Mouse (Mus musculus) mesoderm, embryonic 11.5 days (tissue): ENCODE results near the gene Adat3.

Experiments
- DNase-seq: peaks from one replicate; pipeline ENCODE4 v3.0.0-alpha.2; 2012; ENCODE audit warnings: low read depth, low spot score

Adat3 gene

DNA sequence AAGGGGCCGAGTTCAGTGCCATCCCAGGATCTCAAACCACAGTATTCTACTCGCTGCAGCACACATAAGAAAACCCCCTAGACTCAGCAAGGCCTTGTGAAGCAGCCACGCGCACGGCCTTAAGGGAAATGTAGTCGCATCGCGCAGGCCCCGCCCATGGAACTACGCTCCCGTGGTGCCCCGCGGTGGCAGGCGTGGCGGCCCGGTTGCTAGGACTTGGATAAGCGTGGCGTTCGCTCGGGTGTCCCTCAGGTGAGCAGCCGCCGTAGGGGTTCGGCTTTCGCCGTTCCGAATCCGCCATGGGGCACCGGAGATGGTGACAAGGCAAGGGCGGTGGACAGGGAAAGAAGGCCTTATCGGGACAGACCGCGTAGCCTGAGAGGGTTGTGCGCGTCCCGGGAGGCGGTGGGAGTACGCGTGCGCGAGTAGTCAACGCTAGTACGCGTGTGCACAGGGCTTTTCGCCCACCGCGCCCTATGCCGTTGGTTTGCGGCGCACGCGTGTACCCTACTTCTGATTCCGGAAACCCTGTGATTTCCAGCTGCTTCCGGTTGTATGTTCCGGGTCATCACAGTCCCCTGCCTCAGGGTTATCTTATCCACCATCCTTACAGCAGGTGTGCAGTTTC lies at the start of gene Adat3, which contains the start of gene Scamp4:
Adat3 (plus strand) TSS at position 183 of the 628 bp plus-strand sequence.
Scamp4 (plus strand) TSS at position 175 of the 628 bp plus-strand sequence.
- DNase-seq = peak; percentile 93

DNA sequence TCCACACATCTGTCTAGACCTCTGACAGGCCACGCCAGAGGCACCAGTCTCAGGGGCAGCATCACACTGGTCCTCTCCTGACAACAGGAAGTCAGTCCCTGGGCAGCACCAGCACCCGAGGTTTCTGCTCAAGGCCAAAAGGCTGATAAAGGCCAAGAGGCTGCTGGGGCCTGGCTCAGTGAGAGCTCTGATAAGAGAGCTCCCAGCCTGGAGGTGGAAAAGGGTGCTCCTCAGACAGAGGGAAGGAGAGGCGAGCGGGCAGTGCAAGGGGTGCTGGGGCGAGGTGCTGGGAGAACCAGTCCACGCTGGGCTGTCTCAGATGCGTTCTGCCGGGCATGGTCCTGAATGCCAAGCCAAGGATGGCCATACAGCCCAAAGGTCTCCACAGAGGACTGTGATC lies 49.1 kb upstream of the Adat3 start:
- DNase-seq = no peak

DNA sequence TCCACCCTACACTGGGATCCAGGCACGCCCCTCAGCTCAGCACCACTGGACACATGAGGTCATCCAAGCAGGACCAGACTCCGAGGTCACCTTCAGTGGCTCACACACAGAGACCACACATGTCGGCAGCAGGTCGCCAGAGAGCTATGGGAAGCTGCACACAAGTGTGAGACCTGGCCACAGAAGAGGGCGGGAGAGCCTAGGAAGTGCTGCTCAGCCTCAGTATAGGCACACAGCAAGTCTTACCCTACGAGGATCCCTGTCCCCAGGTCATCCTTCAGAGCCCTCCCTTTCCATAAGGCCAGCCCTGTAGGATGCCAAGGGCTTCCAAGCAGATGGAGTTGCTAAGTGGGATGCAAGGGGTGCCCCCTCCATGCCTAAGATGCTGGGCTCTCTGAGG lies 48.7 kb upstream of the Adat3 start:
- no peak for DNase-seq

DNA sequence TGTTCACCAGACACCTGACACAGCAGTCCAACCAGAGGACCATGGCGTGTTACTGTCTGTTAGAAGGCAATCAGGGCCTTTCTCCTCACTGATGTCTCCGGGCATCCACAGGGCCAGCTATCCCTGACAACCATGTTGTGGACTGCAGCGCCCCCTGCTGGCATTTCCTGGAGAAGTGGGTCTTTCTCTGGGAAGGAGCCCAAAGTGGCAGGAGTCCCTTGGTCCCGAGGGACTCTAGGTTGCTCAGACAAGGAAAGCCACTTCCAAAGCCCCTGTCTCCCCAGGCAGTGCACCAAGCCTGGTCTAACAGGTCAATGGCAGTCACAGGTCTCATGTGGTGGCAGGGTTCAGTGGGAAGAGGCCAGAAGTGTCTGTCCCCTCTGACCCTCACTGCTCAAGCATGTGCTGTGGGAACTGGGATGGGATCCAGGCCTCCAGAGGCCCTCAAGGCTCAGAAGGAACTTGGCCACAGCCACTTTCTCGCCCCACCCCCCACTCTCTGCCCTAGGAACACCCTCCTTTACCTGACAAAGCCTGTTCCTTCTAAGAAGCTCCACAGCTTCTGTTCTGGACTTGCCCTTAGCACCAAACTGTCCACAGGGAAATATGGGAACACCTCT lies 45.2 kb upstream of the Adat3 start:
- peak; percentile 75 for DNase-seq

DNA sequence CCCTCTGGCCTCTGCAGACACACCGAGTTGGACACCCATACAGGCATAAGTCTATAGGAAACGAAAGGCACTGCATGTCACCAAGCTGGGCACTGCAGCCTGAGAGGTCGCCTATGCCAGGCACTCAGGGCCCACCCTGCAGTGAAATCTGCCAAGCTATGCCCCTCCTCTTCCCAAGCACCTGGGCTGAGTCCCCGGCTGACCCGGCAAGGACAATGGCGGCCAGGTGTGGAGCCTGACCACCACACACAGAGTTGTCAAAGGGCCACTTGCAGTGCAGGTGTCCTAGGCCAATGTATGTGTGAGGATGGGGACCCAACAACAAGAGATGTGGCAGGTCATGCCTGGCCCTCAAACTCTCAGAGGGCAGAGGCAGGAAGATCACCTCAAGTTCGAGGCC lies 43.2 kb upstream of the Adat3 start:
- no peak for DNase-seq

DNA sequence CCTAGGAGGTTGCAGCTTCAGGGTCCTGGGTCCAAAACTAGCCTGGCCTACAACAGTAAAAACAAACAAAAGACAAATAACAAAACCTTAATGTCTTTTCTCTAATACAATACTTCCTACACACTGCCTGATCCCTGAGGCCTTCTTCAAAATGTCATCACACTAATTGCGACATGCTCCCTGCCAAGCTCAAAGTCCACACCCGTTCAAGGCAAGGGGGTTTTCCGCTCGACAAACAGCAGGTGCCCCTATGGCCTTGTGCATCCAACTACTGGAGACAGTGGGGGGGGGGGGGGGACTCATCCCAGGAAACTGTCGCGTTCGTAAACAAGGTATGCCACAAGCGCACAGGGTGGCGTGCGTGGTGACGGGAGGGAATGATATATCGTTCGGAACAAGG lies 42.1 kb upstream of the Adat3 start:
- DNase-seq = no peak

DNA sequence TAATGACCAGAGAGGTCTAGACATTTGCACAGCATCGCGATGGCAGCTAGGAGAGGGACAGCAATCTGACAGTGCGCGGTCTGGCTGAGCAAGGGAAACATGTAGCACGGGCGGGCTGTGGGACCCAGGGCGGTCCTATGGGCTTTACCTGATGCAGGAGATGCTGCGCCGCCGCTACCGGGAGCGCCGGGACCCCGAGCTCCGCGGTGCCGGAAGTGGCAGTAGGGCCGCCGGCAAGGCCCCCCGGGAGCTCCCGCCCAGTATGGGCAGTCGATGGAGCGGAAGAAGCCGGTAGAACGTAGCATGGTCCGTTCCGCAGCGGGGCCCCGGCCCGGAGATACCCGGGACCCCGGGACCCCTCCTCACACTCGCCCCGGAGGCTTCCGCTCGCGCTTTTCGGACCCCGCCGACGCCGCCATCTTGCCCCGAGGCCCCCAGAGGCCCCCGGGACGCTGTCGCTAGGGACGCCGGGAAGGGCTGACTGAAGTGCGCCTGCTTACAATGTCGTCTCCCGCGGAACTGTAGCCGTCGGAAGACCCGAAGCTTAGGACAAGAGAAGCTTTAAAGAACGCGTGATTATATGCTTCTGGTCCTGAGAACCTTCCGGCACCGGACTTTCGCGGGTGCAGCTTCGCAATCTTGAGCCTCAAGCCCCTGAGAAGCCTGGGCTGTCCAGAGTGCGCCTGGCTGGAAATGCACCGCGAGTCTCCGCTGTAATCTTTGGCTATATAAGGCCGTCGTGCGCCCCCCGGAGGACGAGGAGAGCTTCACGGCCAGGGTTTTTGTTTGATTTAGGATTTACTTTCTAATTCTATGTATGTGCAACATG lies 41.4 kb upstream of the Adat3 start, which contains the start of gene Rexo1:
Rexo1 (minus strand) TSS at position 445 of the 829 bp plus-strand sequence.
- DNase-seq = peak; percentile 92

DNA sequence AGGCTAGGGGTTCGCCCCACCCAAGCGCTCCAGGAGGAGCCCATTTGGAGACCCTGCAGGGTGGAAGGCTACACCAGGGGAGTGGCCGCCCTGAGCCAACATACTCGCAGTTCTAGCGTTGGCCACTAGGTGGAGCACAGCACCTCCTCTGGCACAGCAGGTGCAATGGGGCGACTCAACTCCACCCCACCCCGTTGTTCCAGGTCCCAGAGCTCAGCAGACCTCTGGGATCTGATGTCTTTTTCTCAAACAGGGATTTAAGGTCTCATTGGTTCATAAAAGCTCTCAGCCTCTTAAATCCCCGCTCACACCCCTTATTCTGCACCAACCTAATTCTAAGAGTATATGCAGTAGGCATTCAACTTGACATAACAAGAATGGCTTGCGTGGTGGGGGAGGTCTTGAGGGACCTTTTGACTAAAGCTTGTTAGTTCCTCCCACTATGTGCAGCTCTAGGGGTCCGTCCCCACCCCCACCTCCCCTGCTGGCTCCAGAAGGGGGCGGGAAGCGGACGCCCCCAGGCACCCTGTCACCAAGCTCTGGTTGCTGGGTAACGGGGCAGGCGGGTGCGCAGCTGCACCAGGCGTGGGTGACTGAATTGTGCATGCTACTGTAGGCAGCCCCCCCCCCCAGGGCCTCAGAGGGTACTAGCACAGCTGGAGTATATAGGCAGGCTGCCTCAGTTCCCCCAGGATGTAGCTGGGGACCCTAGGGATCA lies 36.1 kb upstream of the Adat3 start:
- DNase-seq = peak; percentile 89

DNA sequence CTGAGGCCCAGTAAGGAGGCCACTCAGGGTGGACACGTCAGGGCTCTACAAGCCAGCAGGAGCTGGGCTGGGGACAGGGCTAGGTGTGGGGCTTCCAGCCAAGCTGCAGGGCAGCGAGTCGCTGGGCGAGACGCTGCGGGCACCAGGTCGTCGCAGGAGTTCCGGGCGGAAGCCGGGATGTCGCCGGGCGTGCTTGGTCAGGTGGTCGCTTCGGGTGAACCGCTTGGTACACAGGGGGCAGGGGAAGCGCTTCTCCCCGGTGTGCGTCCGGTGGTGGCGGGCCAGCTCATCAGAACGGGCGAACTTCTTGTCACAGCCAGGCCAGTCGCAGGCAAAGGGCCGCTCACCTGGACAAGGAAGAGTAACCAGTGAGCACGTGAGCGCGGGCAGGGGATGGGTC lies 33.8 kb upstream of the Adat3 start:
- DNase-seq = no peak

DNA sequence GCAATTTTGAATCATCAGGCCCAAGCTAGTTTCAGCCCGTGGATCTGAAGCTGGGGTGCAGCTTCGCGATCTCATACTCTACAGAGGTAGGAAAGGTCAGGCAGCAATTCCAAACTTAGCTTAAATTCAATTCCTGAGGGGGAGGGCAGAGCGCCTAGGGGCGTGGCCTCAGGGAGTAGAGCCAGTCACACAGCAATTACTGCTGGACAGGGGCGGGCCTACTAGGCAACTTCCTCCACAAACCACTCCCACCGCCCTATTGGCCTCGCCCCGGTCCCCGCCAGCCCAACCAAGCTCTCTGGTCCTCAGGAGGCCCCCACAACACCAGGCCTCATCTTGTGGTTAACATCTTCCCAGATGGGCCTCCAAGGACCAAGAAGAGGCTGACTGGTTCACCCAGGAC lies 33.0 kb upstream of the Adat3 start:
- DNase-seq = peak; percentile 41

DNA sequence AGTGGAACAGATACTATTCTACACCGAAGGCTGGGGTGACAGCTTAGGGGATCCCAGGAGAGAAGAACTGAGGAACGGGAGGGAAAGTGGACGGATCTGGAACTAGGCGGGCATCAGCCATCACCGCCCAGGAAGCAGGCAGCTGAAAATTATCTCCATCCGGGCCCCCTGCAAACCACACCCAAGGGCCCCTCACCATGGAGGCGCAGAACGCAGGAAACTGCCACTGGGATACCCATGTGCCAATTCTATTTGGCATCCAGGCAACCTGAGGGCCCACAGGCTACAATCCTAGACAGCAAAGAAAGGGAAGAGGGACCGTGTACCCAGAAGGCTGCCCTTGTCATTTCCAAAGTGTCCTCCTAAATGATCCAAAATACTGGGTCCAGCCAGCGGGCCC lies 32.3 kb upstream of the Adat3 start:
- no peak for DNase-seq

DNA sequence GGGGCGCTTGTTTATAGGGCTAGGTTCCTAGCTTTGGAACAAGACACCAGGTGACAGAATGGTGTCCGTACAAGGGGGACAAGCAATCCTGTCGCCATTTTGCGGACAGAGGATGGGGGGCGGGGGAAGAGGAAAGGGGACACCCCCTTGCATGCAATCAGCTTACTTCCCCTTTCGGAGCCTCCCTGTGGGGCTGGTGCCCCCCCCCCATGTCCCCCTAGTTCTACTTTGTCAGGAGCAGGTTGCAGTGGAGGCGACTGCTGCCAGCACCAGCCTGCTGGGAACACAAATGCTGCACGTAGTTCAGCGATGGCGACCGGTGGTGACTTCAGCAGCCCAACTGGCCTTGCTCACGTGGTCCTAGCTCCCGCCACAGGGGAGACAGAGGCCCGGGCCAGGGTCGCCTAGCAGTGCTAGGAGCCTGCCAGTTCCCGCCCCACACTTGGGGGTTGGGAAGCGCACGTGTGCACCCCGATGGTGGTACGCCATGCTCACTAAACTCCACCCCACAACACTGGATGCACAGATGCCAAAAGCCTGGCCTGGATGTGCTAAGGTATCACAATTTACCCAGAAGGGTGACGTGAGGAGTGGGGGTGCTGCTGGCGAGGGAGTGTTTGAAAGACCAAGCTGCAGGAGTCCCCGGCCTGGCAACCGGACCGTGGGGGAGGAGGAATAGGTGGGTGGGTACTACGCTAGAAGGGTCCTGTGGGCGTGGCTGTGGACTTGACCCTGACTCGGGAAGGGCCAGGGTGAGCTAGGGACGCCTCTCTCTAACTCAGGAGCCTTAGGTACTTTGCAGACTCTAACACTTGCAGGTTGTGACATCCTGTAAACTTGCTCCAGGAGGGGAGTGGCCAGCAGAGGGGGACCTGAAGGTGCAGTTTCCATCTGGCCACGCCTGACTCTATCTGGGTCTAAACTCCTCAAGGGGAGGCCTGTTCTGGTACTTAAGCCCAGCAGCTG lies 31.5 kb upstream of the Adat3 start:
- peak; percentile 34 for DNase-seq

DNA sequence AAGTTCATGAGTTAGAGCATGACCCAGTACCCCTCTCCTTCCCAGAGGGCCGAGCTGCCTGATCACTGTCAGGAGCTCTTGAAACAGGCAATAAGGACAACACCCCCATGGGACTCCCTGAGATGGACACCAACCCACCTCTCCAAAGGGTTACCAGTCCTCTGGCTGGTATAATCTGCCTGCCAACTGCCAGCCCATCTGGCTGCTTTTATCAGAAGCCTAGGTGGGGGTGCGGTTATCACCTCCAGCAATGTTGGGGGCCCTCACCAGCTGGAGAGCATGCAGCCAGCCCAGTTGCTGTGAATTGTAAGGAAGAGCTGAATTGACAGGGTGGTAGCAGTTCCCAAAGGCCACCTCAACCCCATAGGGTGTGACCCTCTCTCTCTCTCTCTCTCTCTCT lies 30.2 kb upstream of the Adat3 start:
- no peak for DNase-seq

DNA sequence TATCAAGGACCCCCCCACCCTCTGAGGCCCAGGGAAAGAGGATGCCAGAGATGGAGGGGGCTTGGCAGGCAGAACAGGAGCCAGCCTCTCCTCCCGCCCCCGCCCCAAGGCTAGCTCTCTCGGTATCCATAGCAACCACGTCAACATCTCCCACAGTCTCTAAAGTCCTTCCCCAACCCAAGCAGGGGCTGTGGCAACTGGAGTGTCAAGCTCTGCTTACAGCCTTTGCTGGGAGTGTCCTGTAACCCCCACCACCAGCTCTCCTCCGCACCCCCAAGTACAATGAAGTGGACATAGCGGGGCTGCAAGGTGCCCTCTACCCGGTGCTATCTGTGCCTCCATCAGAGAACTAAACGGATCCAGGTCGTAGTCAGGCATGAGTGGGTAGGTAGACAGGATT lies 28.7 kb upstream of the Adat3 start:
- DNase-seq = peak; percentile 17

DNA sequence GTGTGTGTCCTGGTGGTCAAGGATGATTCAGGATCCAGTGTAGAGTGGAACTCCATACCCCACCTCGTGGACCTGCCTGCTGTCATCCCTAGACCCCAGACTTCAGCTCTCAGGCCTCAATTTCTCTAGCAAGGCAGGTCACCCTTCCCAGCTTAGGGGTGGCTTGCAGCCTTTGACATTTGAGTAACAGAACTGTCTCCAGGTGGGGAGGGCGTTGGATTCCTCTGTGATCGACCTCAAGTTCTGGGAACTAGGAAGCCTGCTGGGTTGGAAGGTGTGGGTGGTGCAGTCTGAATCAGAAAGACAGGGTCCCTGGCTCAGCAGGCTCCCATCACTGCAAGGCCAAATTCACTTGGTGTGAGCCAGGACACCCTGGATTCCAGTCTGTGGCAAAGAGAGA lies 27.8 kb upstream of the Adat3 start:
- no peak for DNase-seq

DNA sequence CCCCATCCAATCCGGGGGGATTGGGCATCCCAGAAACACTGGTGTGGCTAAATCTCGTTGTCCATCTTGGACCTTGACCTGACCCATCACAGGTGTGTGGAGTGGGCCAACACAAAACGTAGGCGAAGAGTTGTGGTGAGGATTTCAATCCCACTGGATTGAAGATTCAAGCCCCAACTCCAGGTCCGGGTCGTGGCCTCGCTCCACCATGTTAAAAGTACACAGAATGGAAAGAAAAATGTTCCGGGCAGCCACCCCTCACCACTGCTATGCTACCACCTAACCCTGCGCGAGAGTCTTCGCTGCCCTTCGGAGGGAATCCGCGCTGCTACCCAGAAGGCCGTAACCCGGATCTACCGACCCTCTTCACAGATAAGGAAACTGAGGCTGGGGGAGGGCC lies 26.8 kb upstream of the Adat3 start:
- DNase-seq = no peak

DNA sequence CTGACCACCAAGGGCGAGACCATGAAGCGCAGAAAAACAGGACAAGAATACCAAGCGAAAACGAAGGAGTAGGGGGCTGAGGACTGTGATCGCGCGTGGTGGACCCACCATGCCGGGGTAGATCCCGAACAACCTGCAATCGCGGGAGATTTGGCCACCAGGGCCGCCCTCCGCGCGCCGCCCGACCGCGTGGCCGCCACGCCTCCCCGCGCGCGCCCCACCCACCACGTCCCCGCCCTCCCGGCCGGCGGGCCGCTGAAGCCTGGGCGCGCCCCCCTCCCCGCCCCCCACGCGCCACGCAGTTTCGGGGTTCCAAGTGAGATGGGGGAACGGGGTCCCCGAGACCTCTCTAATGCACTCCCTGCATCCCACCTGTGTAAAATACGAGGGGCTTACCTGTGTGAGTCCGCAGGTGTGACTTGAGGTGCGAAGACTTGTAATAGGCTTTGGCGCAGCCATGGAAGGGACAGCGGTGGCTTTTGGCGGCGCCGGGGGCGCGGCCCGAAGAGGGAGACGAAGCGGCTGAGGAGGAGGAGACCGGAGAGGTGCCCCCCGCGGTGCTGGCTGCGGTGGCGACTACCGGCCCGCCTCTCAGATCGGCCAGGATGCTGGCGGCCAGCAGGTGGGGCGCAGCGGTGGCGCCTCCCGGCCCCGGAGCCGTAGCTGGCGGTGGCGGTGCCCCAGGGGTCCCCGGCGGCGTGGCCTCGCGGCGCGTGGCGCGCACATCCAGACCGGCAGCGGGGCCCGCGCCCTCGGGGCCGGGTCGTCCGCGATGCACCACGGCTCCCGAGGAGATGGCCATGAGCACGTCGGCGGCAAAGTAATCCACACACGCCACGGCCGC lies 26.1 kb upstream of the Adat3 start:
- DNase-seq = peak; percentile 50

DNA sequence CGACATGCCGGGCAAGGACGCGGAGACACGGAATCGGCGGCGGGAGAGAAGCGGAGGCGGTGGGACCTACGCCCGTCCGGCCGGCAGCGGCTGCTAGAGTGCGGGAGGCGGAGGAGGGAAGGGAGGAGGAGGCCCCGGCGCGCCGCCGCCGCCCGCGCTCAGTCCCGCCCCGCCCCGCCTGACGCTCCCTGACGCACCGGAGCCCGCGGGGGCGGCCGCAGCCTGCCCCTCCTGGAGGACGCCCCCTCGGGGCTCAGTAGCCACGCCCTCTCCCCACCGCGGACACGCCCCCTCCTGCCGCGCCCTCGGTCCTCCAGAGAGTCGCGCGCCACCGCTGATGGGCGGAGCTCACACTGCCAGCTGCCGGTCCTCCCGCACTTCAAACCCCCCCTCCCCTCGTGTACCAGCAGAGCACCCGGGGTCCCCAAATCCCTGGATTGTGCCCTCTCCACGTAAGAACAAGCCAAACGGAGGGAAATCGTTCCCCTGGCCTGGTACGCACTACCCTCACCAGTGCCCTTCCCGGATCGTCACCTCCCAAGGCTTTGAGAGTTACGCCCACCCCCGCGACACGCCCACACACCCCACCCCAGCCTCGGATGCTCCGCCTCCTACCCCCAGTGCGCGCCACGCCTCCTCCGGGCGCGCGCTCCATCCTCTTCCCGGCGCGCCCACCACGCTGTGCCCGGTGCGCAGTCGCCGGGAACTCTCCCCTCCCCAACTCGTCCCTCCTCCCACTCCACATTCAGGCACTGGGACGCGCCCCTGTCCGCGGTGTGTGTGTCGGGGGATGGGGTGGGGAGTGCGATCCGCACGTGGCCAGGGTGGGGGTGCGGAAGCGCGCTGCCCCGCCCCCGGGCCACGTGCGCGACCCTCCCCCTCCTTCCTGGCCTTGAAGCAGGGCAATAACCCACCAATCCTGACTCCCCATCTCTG lies 25.2 kb upstream of the Adat3 start, which contains the start of gene Klf16:
Klf16 (minus strand) TSS at position 127 of the 936 bp plus-strand sequence.
- DNase-seq = peak; percentile 94
